Mouse (Mus musculus): Measurements from ENCODE around the gene Grip1. TPM values are rescaled to one million over a fixed set of nuclear protein-coding genes. Genes with fewer than 3 reads are reported as not detected.
A peak's percentile ranks its signal among the peaks of the same experiment; 100 is the strongest.

Gene Grip1
- 0.49 and 0.92 TPM in 2 replicates for polyA plus RNA-seq (2015; fragmentation: Nextera tagmentation; extraction: Ambion mirVana)

DNA sequence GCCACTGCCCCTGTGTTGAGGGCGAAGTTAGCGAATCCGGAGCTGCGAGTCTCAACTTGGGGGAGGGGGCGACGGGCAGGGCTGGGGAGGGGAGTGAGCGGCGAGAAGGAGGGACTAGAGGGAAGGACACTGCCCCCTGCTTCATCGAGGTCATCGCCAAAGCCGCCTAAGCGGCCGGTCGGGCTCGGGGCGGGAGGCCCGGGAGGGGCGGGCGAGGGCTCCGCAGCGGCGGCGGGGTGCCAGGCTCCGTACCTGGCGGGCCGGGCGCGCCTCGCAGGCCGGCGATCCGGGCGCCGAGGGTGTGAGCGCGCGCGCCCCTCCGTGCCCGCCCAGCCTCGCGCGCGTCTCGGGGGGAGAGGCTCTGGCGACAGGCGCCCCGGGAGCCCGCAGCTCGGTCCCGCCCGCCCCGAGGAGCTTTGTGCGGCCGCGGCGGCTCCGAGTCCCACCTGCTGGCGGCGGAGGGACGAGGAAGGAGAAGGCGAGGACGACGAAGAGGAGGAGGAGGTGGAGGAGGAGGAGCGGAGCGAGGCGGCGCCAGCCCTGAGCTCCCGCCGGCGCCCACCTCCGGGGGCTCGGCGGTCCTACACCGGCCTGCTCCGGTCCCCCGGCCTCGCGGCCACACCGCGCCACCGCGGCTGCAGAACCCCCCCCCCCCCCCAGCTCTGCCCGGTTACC is at the start of gene Grip1:
Gene Grip1, plus strand, starts transcription at position 400 of the 675 bp plus-strand sequence.
- peak; percentile 4 for DNase-seq (ENCODE audit: low spot score)

DNA sequence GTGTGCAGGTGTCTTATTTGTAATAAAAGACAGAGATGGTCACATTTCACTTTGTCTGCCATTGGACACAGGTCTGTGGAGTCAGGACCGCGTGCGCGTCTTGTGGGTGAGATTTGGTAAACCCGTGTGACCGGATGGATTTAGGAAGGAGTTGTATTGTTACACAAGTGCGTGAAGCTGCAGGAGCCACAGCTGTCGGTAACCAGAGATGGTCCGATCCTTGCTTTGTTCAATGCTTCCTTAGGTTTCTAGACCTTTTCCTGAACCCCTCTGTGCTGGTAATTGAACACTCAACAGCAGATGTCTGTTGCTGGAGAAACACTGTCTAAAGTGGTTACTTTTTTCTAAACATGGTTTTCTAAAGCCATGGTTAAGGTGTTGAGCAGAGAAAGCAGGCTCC is 48.5 kb upstream of the Grip1 start:
- no peak for DNase-seq (ENCODE audit: low spot score)

DNA sequence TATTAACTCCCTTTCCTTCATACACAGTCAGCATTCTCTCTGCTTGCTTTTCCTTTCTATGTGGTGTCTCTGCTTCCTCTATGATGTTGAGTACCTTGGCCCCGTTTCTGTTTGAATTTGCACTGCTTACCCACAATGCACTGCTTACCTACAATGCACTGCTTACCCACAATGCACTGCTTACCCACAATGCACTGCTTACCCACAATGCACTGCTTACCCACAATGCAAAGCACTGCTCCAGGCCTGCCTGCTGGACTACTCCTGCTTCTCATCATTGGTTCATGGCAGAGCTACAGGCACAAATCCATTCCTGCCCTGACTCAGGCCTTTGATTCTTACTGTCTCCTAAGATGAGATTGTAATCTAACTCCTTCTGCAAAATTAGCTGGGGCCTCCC is 48.0 kb upstream of the Grip1 start:
- DNase-seq (ENCODE audit: low spot score), result no peak

DNA sequence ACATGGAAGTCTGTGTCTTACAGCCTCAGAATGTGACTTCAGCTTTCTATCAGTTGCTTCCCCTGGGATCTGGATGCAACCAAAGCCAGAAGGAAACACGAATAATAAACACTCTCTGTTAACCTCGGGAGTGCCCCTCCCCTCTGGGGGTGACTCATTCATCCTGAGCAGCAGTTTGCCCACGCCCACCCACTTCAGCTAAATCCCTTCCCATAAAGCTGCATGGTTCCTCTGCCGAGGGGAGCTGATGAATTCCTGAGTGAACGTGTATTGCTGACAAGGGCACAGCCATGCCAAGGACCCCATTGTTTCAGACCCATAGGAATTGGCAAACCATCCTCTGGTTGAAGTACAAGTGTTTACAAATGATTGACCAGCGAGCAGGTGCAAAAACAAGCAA is 45.3 kb upstream of the Grip1 start:
- no peak for DNase-seq (ENCODE audit: low spot score)

DNA sequence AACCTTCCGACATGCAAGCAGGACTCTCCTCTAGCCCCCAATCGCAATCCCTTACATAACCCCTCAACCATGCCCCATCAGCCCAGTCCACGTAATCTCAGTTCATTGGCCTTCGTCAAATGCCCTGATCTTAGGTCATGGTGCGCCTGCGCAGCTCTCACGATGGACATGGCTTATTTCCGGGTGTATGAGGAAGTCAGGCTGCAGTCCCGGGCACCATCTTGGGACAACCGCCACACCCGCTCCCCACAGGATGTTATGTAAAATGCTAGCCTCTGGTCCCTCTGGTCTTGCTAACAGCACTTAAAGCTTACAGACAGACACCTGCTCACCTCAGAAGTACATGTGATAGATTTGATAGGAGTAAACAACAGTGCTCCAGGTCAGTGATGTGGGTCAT is 40.4 kb upstream of the Grip1 start:
- DNase-seq (ENCODE audit: low spot score), result no peak

DNA sequence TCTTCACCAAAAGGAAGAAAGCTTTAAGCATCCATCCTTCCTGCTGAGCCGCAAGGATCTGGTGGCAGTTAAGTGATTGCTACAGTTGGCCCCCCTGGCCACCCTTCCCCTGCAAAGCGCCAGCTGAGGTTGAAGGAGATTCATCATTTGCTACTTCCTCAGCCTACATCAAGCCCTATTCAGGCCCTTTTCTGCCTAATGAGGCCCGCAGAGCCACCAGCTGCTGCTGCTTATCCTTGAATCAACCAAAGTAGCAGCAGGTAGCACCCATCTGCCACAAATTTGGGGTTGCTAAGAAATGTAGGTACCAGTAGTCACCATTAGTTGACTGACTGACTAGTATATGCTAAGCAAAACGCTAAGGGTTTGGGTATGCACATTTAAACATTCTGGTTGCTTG is 38.5 kb upstream of the Grip1 start:
- no peak for DNase-seq (ENCODE audit: low spot score)

DNA sequence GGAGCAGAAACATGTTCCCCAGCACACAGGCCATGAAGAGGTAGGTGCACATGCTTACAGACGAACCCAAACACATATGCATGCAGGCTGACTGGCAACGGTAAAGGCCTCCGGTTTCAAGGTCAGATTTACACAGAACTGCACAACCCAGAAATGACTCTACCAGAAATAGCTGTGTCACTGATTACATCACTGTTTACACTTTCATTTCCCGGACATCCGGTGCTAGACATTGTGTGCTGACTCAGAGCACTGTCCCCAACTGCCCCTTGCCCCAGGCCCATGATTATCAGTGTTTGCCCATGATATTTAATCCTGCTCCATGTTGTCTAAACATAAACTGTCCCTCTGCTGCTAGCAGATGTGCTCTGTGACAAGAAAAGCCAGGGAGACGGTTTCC is 32.2 kb upstream of the Grip1 start:
- no peak for DNase-seq (ENCODE audit: low spot score)

DNA sequence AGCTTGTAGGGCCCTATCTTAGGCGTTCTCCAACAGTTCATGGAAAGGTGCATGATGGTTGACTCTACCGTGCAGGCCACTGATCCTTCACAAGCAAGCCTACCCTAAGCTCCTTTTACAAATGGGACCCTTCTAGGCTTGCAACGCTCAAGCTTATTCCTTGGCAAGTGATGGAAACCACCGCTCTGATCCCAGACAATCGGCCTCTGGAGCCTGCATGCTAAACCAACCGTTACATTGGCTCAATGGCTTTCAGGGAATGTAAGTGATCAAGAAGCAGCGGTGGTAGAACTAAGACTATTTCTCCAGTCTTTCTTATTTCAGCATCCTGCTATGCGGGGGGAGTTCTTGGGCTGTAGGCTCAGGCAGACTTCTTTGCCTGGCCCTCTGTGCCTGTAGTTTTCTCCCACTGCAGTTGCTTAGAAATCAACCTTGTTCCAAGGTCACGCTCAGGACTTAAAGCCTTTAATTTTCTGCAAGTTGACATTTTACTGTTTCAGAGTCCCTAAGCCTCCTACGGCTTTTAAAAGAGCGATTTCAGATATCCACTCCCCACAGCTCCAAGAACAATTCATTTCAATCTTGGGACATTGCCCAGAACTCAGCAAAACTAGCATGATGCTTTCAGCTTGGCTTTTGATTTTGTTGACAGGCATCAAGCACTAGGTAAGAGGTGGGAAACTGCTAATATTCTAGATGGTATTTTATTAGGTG is 29.7 kb upstream of the Grip1 start:
- no peak for DNase-seq (ENCODE audit: low spot score)

DNA sequence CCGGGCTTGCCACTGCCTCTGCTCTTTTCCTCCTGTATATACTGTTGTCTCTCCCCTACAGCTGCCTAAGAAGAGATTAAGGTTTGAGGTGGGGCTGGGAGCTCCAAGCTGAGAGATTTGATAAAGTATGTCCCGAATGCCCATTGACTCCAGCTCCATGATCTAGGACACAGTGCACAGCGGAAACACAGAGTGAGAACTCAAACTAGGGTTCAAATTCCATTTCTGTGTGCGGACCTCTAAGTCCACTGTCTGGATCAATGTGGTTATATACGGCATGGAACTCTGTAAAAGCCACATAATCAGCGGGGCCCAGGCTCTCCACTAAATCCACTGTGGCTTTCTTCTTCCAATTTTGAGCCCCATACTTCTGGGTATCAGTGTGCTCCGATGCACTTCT is 26.0 kb upstream of the Grip1 start:
- DNase-seq (ENCODE audit: low spot score), result no peak

DNA sequence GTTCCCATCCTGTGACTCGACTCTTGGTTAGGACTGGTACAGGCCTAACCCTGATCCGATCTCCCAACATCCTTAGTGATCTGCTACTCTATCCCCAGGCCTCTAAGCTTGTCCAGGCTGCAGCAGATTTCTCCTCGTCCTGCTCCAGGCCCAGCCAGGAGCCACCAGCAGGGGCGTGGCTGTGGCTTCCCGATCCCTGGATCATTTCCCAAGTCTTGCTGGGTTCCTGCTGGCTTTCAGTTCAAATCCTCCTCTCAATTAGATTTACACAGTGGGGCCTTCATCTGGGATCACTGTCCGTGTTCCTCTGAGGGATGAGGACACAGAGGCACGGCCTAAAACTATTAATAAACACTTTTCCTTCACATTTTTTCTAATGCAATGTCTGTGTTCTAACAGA is 25.5 kb upstream of the Grip1 start:
- no peak for DNase-seq (ENCODE audit: low spot score)

DNA sequence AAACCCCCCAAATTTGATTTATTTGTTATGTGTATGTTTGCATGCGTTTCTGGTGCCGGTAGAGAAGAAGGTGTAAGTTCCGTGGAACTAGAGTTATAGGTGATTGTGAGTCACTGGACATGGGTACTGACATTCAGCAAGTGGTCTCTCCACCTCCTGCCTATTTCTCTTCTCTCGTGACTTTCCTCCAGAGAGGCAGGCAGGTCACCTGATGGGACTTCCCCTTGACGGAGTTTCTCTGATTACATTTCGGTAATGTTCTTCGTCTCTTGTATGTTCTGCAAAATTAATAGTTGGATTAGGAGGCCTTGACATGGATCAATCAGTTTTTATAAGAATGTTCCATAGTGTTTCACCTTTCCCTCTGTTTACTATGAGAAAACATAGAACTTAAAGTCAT is 23.4 kb upstream of the Grip1 start:
- DNase-seq (ENCODE audit: low spot score), result no peak

DNA sequence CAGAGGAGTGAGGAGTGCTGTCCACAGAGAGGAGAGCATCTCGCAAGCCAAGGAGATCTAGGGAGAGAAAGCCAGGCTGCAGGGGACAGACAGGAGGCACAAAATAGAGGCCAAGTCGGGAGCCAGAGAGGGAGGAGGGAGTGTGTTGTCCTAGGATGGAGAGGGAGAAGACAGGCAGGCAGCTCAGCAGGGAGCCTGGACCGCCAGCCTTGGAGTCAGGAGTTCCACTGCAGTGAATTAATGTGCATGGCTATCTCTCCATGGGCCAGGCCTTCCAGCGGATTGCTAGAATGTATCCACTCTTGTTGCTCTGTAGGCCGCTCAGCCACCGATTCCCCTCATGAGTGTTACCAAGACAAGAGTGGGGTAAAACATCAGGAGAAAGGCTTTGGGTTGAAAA is 21.8 kb upstream of the Grip1 start:
- DNase-seq (ENCODE audit: low spot score), result no peak

DNA sequence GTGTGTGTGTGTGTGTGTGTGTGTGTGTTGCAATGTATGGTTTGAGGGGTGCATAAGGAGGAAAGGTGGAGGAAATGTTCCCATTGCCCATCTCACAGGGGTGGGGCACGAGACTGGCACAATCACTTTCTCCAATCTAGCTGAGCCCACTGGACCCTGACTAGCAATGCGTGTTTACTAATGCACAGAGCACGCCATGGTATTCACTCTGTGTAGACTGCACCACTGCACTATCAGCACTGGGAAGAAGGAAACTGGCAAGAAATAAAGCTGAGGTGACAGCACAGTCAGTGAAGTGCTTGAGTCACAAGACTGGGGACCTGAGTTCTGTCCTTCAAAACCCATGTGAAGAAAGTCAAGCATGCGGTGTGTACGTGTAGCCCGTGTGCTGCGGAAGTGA is 17.8 kb upstream of the Grip1 start:
- no peak for DNase-seq (ENCODE audit: low spot score)

DNA sequence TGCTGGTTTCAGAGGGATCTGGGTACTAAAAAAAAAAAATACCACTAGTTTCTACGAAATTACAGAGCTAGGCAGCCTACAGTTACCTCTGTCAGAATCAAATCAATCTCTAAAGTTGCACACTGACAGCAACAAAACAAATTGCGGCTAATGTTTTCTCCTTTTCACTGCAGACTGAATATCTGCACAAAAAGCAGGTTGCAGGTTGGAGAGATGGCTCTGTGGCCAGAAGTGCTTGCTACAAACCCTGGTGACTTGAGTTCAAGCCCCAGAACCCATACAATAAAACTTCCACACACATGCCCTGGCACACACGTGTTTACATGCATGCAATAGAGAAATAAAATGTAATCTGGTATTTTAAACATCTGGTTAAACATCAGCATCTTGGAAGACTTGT is 16.3 kb upstream of the Grip1 start:
- no peak for DNase-seq (ENCODE audit: low spot score)

DNA sequence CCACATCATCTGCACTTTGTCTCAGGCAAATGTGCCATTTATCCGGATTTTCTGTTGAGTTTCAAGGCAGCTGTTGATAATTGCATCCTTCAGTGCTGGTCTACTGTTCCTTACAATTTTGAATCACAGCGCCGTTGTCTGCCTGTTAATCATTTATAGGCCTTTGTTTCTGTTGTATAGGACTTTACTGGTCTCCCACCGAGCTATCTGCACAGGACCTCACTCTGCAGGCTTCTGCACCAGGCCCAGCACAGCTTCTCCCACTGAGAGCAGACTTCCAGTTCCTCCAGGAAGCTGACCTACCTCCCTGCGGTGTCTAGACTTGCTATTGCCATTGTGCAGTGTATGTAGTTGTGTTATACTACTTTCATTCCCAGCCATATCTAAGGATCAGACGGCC is 11.9 kb upstream of the Grip1 start:
- no peak for DNase-seq (ENCODE audit: low spot score)

DNA sequence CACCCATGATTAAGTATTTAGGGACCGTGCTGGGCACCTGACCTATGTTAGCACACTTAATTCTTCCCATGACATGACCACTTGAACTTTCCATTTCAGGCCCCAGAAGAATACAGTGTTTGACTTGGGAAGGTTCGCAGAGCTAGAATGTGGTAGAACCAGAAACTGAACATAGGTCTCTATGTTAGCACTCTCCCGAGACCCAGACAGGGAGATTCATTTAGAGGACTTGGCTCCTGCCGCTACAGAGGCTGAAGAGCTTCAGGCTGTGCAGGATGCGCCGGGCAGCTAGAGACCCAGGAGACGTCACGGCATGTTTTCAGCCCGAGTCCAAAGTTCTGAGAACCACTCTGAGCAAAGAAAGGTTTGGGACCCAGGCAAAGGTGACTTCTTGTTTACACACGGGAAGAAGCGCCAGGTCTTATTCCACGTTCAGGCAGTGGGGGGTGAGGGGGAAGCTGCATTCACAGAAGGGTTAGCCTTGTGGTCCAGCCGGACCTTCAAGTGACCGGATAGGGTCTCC is 6.2 kb upstream of the Grip1 start:
- no peak for DNase-seq (ENCODE audit: low spot score)

DNA sequence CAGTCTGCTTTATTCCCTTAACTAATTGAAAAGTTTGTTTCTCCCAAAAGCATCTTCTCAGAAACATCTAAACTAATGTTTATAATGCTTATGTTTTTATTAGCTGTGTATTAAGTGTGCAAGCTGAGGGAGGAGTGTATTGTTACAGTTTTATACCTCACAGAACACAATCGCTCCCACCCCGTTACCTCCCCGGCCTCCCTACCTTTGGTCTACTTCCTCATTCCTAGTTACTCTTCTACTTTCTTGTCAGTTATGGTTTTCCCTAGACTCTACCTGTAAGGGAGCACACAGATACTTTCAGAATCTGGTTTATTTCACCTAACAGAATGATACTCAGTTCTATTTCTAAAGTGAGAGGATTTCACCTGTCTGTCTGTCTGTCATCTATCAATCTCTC is 5.7 kb upstream of the Grip1 start:
- no peak for DNase-seq (ENCODE audit: low spot score)

DNA sequence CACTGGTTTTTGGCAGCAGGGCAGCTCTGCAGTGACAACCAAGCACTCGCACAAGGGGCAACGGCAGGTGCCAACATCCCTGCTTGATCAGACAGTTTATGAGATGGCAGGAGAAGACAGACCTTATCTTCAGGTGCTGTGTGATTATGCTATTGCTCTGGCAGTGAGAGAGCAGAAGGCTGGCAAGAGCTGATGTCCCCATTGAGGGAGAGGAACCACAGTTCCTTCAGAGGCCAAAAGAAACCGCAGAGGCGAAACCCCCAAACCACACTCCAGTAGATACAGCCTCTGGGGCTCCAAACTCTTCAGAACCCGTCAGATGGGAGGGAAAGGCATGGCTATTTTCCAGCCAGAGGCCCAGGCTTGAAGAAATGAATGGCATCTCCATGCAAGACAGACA is 932 bp upstream of the Grip1 start:
- no peak for DNase-seq (ENCODE audit: low spot score)

DNA sequence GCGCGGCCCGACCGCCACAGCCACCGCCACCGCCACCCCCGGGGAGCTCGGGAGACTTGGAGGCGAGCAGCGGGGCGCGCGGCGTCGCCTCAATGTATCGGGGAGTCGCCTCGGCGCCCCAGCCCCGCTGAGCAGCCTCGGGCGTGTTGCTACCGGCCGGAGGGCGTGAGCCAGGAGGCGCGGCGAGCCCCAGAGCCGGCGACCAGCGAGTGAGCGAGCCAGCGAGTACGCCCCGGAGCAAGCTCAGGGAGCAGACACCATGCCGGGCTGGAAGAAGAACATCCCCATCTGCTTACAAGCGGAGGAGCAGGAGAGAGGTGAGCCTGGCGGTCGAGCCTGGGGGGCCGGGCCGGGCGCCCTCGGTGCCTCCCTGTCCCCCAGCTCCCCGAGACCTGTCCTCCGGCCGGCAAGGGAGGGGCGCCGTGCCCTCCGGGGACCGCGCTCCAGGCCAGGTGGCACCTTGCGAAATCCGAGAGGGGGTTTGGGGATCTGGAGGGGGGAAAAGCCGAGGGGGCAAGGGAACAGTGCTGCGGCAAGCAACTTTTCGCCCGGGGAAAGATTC is 557 bp downstream of the Grip1 start:
- no peak for DNase-seq (ENCODE audit: low spot score)

DNA sequence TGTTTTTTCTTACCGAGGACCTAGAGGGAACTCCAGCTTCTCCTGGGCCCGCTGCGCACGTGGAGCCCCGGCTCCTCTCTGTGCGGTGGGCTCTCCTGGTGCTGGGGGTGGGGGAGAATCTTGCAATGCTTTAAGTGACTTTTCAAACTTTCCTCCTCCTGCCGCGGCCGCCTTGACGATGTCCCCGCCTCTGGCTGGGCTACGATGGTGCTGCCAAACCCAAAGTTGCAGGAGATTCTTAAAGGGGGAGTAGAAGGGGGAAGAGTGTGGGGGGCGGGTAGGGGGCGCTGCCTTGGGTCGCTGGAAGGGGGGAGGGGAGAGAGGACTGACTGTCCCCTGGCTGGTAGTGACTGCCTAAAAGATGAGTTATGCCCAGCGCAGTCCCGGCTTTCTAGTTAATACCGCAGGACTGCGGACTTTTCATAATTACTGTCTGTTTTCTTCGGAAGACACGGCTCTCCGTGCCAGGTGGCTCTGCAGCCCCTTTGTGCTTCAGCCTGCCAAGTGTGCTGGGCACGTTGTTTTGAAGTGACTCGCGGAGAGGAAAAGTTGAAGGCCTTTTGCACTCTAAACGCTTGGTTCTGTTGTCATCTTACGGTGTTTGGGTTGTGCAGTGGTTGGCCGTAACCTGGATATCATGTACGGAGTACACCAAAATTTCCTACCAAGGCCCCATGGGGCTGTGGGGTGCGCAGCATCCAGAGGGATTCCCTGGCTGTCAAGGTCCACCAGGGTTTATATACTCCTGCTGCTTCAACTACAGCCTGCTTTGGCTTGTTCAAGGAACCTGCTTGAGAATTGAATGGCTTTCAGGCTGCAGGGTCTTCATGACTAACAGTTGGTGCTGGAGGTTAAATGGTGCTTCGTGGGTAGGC is 1.3 kb downstream of the Grip1 start:
- no peak for DNase-seq (ENCODE audit: low spot score)

DNA sequence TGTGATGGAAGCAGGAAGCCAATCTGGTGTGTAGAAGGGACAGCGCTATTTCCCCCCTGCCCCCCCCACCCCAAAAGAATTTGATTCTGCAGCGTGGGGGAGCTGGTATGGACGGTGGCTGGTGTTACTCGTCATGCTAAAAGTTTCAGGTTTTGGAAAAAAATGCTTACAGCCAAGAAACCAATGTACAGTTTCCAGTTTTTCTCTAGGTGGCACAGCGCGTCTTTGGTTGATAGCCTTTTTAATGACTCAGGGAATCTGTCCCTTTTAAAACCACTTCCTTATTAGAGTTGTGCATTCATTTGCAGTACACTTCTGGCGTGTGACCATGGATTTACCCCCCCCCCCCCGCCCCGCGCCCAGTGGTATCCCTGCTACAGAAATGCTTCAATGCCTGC is 1.9 kb downstream of the Grip1 start:
- DNase-seq (ENCODE audit: low spot score), result no peak

DNA sequence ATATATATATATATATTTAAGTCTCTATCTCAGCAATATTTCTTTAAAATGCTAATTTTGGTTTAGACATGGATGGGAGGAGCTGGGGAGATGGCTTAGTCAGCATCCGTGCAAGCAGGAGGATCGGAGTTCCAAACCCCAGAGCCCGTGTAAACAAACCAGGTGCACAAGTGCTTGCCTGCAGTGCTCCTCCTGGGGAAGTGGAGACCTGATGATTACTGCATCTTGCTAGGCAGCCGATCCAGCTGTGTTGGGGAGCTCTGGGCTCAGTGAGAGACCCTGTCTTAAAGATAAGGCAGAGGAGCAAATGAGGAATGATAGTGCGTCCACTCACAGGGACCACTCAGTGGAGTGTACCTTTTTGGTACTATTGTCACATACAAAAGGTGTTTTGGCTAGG is 3.5 kb downstream of the Grip1 start:
- DNase-seq (ENCODE audit: low spot score), result no peak

All from thymus, postnatal 0 days (tissue).